Mouse (Mus musculus) regulatory T cell (primary cell): ENCODE data around the gene Ostn.

Experiments used
- in situ Hi-C: fragments of 300-600 bp; cut with MboI, MseI; formaldehyde crosslinking; loops from one replicate; pipeline ENCODE4 v1.15.1; 2025; ENCODE audit warnings: high pct_unique_total_duplicates

Gene Ostn

GRCm38 (mm10) chr16:27387634-27388611 is 80.6 kb downstream of the Ostn start:
- in situ Hi-C loops, result no loop called here

- in situ Hi-C loops, result no loop called here
These were observed 81.6 kb downstream of the Ostn start, which contains the start of gene Ccdc50 for GRCm38 (mm10) chr16:27388761-27389451. Ccdc50 (plus strand) TSS chr16:27388869.

GRCm38 (mm10) chr16:27389534-27390282 is 82.4 kb downstream of the Ostn start:
- in situ Hi-C loops, result no loop called here

GRCm38 (mm10) chr16:27390306-27390705 is 83.0 kb downstream of the Ostn start:
- in situ Hi-C loops, result no loop called here

- in situ Hi-C loops, result no loop called here
These were observed 84.6 kb downstream of the Ostn start for GRCm38 (mm10) chr16:27391845-27392244.

GRCm38 (mm10) chr16:27395251-27396037 is 88.2 kb downstream of the Ostn start:
- in situ Hi-C loops, result no loop called here

- in situ Hi-C loops, result no loop called here
These were observed 89.7 kb downstream of the Ostn start for GRCm38 (mm10) chr16:27396951-27397350.

GRCm38 (mm10) chr16:27399026-27399718 is 91.9 kb downstream of the Ostn start:
- in situ Hi-C loops, result no loop called here

GRCm38 (mm10) chr16:27399719-27400253 is 92.5 kb downstream of the Ostn start:
- in situ Hi-C loops, result loop anchor here (5.0 kb wide), 1 partner anchor 52 kb away; no protein-coding TSS in a partner anchor
